Mouse (Mus musculus): ENCODE data around the gene Taf1.

- TF ChIP-seq CTCF (IDR thresholded peaks at IDR 0.05; ENCODE audit: borderline replicate concordance, control insufficient read depth, extremely low read depth, insufficient read depth, low read length, poor library complexity) = no peak
- no peak for TF ChIP-seq POLR2A (IDR thresholded peaks at IDR 0.05; ENCODE audit: control insufficient read depth, extremely low read depth, insufficient read depth, low read length, poor library complexity)
These were observed 108.6 kb downstream of the Taf1 start for GRCm38 (mm10) chrX:101641161-101641530.

Data from thymus, adult 2 months (tissue).